ENCODE assay signal across 8 mouse cellular contexts in the genomic region with DNA sequence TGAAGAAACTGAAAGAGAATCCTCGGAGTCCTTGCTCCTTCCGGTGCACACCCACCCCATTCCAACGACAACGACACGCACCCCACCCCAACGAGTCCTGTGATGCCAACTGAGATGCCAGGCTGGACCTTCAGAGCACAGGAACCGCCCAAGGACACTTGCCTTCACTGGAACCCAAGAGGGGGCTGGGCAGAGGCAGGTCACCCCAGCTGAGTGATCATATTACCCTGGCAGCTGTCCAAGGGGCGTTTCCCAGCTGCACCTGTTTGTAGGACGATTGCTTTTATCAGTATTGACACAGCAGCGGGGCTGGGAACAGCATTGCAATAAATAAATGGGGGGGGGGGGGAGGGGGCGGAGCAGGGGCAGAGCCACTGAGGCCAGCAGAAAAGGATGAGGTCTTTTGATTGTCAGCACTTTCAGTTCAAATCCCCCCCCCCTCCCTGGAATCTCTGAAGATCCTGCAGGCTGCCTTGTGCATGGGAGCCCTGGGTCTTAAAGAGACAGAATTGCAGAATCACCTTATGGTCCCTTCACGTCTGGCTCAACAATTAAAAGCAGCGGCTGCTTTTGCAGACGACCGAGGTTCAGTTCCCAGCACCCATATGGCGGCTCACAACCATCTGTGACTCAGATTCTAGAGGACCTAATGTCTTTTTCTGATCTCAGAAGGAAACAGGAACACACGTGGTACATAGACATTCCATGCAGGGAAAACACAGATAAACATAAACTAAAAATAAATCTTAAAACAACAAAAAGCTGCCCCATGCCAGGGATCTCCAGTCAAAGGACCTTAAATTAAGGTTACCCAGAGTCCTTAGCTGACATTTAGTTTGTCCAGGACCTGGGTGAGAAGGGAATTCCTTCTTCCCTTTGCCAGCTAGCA. TPM values are rescaled to one million over a fixed set of nuclear protein-coding genes. Genes with fewer than 3 reads are reported as not detected.
DNase-seq lines count a peak whose midpoint lies in the region; ATAC-seq and TF ChIP-seq lines count a peak whose summit lies in the region.

No protein-coding gene starts in this region.

- H3K4me3 ChIP-seq in kidney, adult 2 months (ENCODE audit: insufficient read depth, low read depth, low read length), result 0 out of 2 replicates have a peak overlapping the region, but pooled peaks have one; percentile 3
- H3K4me3 ChIP-seq in lung, embryonic 14.5 days (ENCODE audit: low read depth, low read length), result peak overlapping the region; percentile 1; the same call in 1 of the 2 replicates

- no peak; the same call in 1 of the 2 replicates for ATAC-seq in lung, embryonic 14.5 days (ENCODE audit: insufficient read depth)

- intact Hi-C loops in left cerebral cortex, postnatal 14 days (cut with DNase I), result loop anchor here (5.0 kb wide), 1 partner anchor 54 kb away; the partner anchor contains the start of gene Pim1

- no peak for TF ChIP-seq POLR2A in kidney, adult 2 months (IDR thresholded peaks at IDR 0.05; ENCODE audit: low read depth, low read length)

- H3K4me2 ChIP-seq in lung, embryonic 14.5 days, result peak overlapping the region; percentile 73

- no peak for TF ChIP-seq CTCF in kidney, adult 2 months (conservative IDR thresholded peaks at IDR 0.05; ENCODE audit: insufficient read depth, insufficient read length, low read depth, low read length)
- TF ChIP-seq CTCF in lung, embryonic 14.5 days (IDR thresholded peaks at IDR 0.05; ENCODE audit: low read depth), result no peak

- WGBS in kidney, adult 2 months, result 17% methylated on average over 16 of the region's 17 CpGs
- WGBS in lung, embryonic 14.5 days, result 16% methylated on average over 17 of the region's 17 CpGs

- H3K36me3 ChIP-seq in kidney, adult 2 months (ENCODE audit: control insufficient read depth, insufficient read depth, low read length), result no peaks in the 10 kb centered on the region
- no peaks in the 10 kb centered on the region for H3K36me3 ChIP-seq in lung, embryonic 14.5 days (ENCODE audit: insufficient read depth)

- H3K27ac ChIP-seq in kidney, adult 2 months (ENCODE audit: insufficient read depth, low read depth, low read length), result peak overlapping the region; percentile 5; the same call in 1 of the 2 replicates
- H3K27ac ChIP-seq in lung, embryonic 14.5 days (ENCODE audit: low read depth), result peak overlapping the region; percentile 37; the same call in 1 of the 2 replicates

- no peaks in the 10 kb centered on the region; the same call in 1 of the 2 replicates for H3K4me1 ChIP-seq in kidney, adult 2 months (ENCODE audit: control insufficient read depth, insufficient read depth, low read length)
- peaks cover 12% of the 10 kb centered on the region for H3K4me1 ChIP-seq in lung, embryonic 14.5 days (ENCODE audit: insufficient read depth)

- no peaks in the 10 kb centered on the region for H3K27me3 ChIP-seq in kidney, adult 2 months (replicated peaks; ENCODE audit: control insufficient read depth, insufficient read depth, low read length)
- no peaks in the 10 kb centered on the region for H3K27me3 ChIP-seq in lung, embryonic 14.5 days (ENCODE audit: insufficient read depth, low read length)

- no peaks in the 10 kb centered on the region for H3K9me3 ChIP-seq in lung, embryonic 14.5 days (ENCODE audit: low read depth, low read length)

- DNase-seq in right cerebral cortex, postnatal 10 days (ENCODE audit: low spot score in 2 of 2), result peak; percentile 49 to 65
- DNase-seq in right cerebral cortex, postnatal 36 days (ENCODE audit: low spot score in 2 of 2), result no peak
- DNase-seq in embryo, embryonic 10.5 days (ENCODE audit: low spot score), result peak; percentile 76
- peak; percentile 70 to 72 for DNase-seq in heart, adult 9 months (ENCODE audit: low spot score in 2 of 2)
- peak; percentile 85 for DNase-seq in kidney, adult 2 months
- peak; percentile 81 for DNase-seq in lung, embryonic 14.5 days
- DNase-seq in skeletal muscle tissue, adult 2 months (ENCODE audit: low read depth, low spot score), result peak; percentile 88
- DNase-seq in left cerebral cortex, postnatal 14 days (ENCODE audit: low spot score in 2 of 2), result no peak

- H3K9ac ChIP-seq in lung, embryonic 14.5 days, result no peak overlapping the region

RNA-seq across cellular contexts. Expression of gene Pim1, which starts 52.0 kb away (rescaled TPM):
- polyA plus RNA-seq in kidney, adult 2 months (2012; rRNA removed), result 16.0 and 18.8 TPM in 2 replicates
- 14.1 and 16.0 TPM in 2 replicates for polyA plus RNA-seq in lung, embryonic 14.5 days (2014; fragmentation: Nextera tagmentation; extraction: Ambion mirVana)
- 1 to 10 TPM; 3.4 to 4.2 TPM for total RNA-seq in left cerebral cortex, postnatal 14 days (2021)

Comparison
In these comparisons a context has a peak if more than half of its experiments do, and no peak if none do; other contexts are left out.
1. DNase-seq: peak in right cerebral cortex, postnatal 10 days (2 of 2), embryo, embryonic 10.5 days (single experiment), heart, adult 9 months (2 of 2), kidney, adult 2 months (single experiment), lung, embryonic 14.5 days (single experiment) and skeletal muscle tissue, adult 2 months (single experiment); none in right cerebral cortex, postnatal 36 days (0 of 2) and left cerebral cortex, postnatal 14 days (0 of 2).